Mouse (Mus musculus) thymus, adult 2 months (tissue): ENCODE data around the gene Pwp2.
"Not testable (repeated sequence)": the region's sequence is repeated elsewhere in the genome, so short reads cannot be mapped to it uniquely, and the experiment has no call there.

Experiments used
- CTCF ChIP-seq: fragments of 200-500 bp; IDR thresholded peaks from 2 replicates; pipeline ENCODE4 v1.5.1; 2012; ENCODE audit warnings: mild to moderate bottlenecking, control low read depth, low read length, moderate library complexity, borderline replicate concordance; ENCODE audit not compliant: control insufficient read depth, poor library complexity, insufficient read depth; ENCODE audit errors: extremely low read depth
- POLR2A ChIP-seq: fragments of 200-500 bp; IDR thresholded peaks from 2 replicates; pipeline ENCODE4 v1.6.1; 2012; ENCODE audit warnings: mild to moderate bottlenecking, low read length, control low read depth, moderate library complexity; ENCODE audit not compliant: control insufficient read depth, poor library complexity, insufficient read depth; ENCODE audit errors: extremely low read depth

- TF ChIP-seq CTCF, POLR2A: not testable (repeated sequence)
These were observed 59.9 kb downstream of the Pwp2 start for GRCm38 (mm10) chr10:78125061-78125460.
